Comparison of ENCODE assay signal across 8 mouse cellular contexts in genomic region chr15:96936705-96937346, GRCm38 (mm10).
DNase-seq lines count a peak whose midpoint lies in the region; ATAC-seq lines count a peak whose summit lies in the region.

No protein-coding gene starts in this region.

- peak overlapping the region; percentile 25 for H3K4me3 ChIP-seq in hindbrain, embryonic 16.5 days (ENCODE audit: low read length)

- H3K4me2 ChIP-seq in hindbrain, embryonic 16.5 days (ENCODE audit: low read length): peak overlapping the region; percentile 57

- H3K9me3 ChIP-seq in hindbrain, embryonic 16.5 days (ENCODE audit: control insufficient read depth, low read length): no peaks in the 10 kb centered on the region

- peak; percentile 95 for ATAC-seq in hindbrain, embryonic 16.5 days

- no peaks in the 10 kb centered on the region for H3K27me3 ChIP-seq in hindbrain, embryonic 16.5 days (replicated peaks; ENCODE audit: control insufficient read depth, insufficient read depth, low read length)

- 3% methylated on average over 18 of the region's 18 CpGs for WGBS in hindbrain, embryonic 16.5 days

- peak overlapping the region; percentile 53; the same call in 1 of the 2 replicates for H3K9ac ChIP-seq in hindbrain, embryonic 16.5 days (ENCODE audit: low read depth, low read length)

- no peaks in the 10 kb centered on the region for H3K36me3 ChIP-seq in hindbrain, embryonic 16.5 days (ENCODE audit: control insufficient read depth, insufficient read depth, low read length)

- DNase-seq in WW6 (ENCODE audit: low read depth, low spot score): peak; percentile 62
- peak; percentile 75 to 82 for DNase-seq in cerebellum, postnatal 36 days
- DNase-seq in gastrocnemius, adult 18-20 months (ENCODE audit: low spot score): peak; percentile 95
- DNase-seq in left cerebral cortex, adult 11 months (ENCODE audit: low spot score): peak; percentile 85
- DNase-seq in lung, postnatal 36 days: peak; percentile 96
- DNase-seq in retina, postnatal 7 days (ENCODE audit: low read depth, low spot score): peak; percentile 88
- peak; percentile 65 to 84 for DNase-seq in urinary bladder, adult 18-20 months (ENCODE audit: low spot score in 2 of 2)

- 0 out of 2 replicates have a peak, but pooled peaks cover 3% of the 10 kb centered on the region for H3K4me1 ChIP-seq in hindbrain, embryonic 16.5 days (ENCODE audit: control insufficient read depth, insufficient read depth, low read depth, low read length)

- H3K27ac ChIP-seq in hindbrain, embryonic 16.5 days (ENCODE audit: low read depth, low read length): no peak overlapping the region
